Mouse (Mus musculus) adrenal gland, postnatal 4 days (tissue): ENCODE measurements around the gene Gm5934. TPM values are rescaled to one million over a fixed set of nuclear protein-coding genes. Genes with fewer than 3 reads are reported as not detected.
"Not testable (repeated sequence)": the region's sequence is repeated elsewhere in the genome, so short reads cannot be mapped to it uniquely, and the experiment has no call there.

Experiments used
- DNase-seq, 2 experiments: peaks; one replicate each; pipeline ENCODE4 v3.0.0; 2021 to 2022; ENCODE audit warnings: low spot score in 2 of 2, mixed read lengths in 2 of 2
- long read RNA-seq, 2 experiments: library from polyadenylated mRNA; stranded (forward); transcript quantifications; one replicate each; pipeline ENCODE4 v2.0.0; 2021
- total RNA-seq, 2 experiments: library from RNA; stranded (reverse); gene quantifications; 2 replicates each; pipeline ENCODE4 v1.2.3; 2021

Gene Gm5934
- total RNA-seq, result not detected
- long read RNA-seq, experiment 1, result 0 reads
- long read RNA-seq, experiment 2, result 0 reads

DNA sequence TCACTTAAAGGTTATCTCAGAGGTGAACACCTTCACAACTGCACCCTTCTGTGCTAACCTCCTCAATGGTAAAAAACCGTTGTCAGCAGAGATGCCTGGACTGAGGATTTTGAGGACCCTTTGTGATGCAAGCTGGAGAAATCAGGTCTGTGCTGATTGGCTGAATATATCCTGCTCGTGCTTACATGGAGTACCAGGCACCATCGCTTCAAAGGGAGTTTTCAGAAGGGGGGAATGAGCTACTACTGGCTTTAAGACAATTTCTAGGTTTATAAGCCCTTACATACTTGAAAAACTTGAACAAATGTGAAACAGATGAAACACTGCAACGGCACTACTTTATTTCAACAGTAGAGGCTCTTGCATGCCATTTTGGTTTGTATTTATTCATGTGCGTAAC, at the start of gene Gm5934:
Gm5934 (minus strand) TSS at position 101 of the 400 bp plus-strand sequence.
- DNase-seq, result not testable (repeated sequence)

Other genes with a start within 250 kb of the Gm5934 start
- gene Gm4297, start 74.1 kb upstream of the Gm5934 start, total RNA-seq, result not detected